Mouse (Mus musculus) midbrain, embryonic 14.5 days (tissue): ENCODE data around the gene Cpn2. TPM values are rescaled to one million over a fixed set of nuclear protein-coding genes. Genes with fewer than 3 reads are reported as not detected.

Experiments
- ATAC-seq: fragments of 200-750 bp; cut with Nextera tagmentation; 2 replicates; pipeline ENCODE4 v1.8.0; 2017; ENCODE audit warnings: moderate number of reproducible peaks, moderate library complexity; ENCODE audit not compliant: low FRiP score, low TSS enrichment
- DNase-seq: peaks from one replicate; pipeline ENCODE4 v3.0.0-alpha.2; 2015
- H3K27ac ChIP-seq: fragments of 300-500 bp; sonication (generic); replicated peaks from 2 replicates; pipeline ENCODE4 v1.5.1; 2014; ENCODE audit warnings: mild to moderate bottlenecking, low read depth, low read length, moderate library complexity
- H3K27me3 ChIP-seq: fragments of 300-500 bp; sonication (generic); 2 replicates; pipeline ENCODE4 v1.6.1; 2014; ENCODE audit warnings: low read length, control low read depth, mixed read lengths; ENCODE audit not compliant: control insufficient read depth, insufficient read depth
- H3K36me3 ChIP-seq: fragments of 300-500 bp; sonication (generic); 2 replicates; pipeline ENCODE4 v1.6.1; 2014; ENCODE audit warnings: low read length, control low read depth; ENCODE audit not compliant: control insufficient read depth, insufficient read depth
- H3K4me1 ChIP-seq: fragments of 300-500 bp; sonication (generic); 2 replicates; pipeline ENCODE4 v1.6.1; 2014; ENCODE audit warnings: mild to moderate bottlenecking, antibody characterized with exemption, low read length, control low read depth; ENCODE audit not compliant: control insufficient read depth, insufficient read depth
- H3K4me2 ChIP-seq: fragments of 300-500 bp; sonication (generic); 2 replicates; pipeline ENCODE4 v1.6.1; 2014; ENCODE audit warnings: mild to moderate bottlenecking, low read length, moderate library complexity
- H3K4me3 ChIP-seq: fragments of 300-500 bp; sonication (generic); replicated peaks from 2 replicates; pipeline ENCODE4 v1.5.1; 2014; ENCODE audit warnings: low read depth, low read length
- H3K9ac ChIP-seq: fragments of 300-500 bp; sonication (generic); replicated peaks from 2 replicates; pipeline ENCODE4 v1.6.1; 2014; ENCODE audit warnings: mild to moderate bottlenecking, low read length, moderate library complexity
- H3K9me3 ChIP-seq: fragments of 300-500 bp; sonication (generic); 2 replicates; pipeline ENCODE4 v1.6.1; 2016; ENCODE audit warnings: low read length, control low read depth, mixed read lengths; ENCODE audit not compliant: control insufficient read depth
- WGBS: fragments of 180-500 bp; shearing (Covaris S2); extraction: QIAGEN DNeasy Blood & Tissue Kit; methylation state at CpG from one replicate; pipeline ENCODE4 v1.1.7; 2014; 5-methylcytosine and 5-hydroxymethylcytosine counted together
- polyA plus RNA-seq: library from polyadenylated mRNA; unstranded; fragments of >200 nt; fragmentation: Nextera tagmentation; extraction: Ambion mirVana; gene quantifications from 2 replicates; pipeline ENCODE4 v1.2.1, GENCODE M21; 2014

The Cpn2 gene
- polyA plus RNA-seq, 1 experiment from 2014 or later, result not detected

DNA sequence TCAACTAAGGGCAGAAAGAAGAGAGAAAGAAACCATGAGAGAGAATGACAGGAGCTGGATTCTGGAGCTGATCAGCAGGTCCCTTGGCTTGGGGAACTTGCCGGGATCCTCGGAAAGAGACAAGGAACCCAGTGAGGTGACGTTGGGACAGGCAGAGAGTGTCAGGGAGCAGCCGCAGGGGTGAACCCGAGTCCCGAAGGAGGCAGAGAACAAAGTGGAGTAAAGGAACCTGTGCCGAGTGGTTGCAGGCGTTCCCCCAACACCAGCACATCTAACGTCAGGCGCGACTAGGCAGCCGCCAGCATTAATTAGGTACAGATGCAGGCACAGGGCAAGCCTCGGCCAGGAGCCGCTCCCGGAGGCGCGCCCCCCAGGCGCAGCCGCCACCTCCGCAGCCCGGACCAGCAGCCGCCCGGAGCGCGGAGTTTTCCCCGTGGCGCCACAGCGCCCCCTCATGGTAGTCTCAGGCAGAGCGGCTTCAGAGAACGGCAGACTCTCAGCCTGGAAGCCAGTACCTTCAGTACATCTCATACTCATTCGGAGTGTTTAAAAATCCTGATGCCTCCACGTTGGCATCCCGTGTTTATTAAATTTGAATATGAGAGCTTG is 31.1 kb downstream of the Cpn2 start:
- under 1% methylated on average over 33 of the region's 33 CpGs for WGBS
- Histone ChIP-seq H3K27me3 (peaks cover 46% of the 10 kb centered on the region), H3K27ac (0 out of 2 replicates have a peak overlapping the region, but pooled peaks have one; percentile 15), H3K4me2 (peak overlapping the region; percentile 58), H3K4me3 (peak overlapping the region; percentile 30), H3K9ac (peak overlapping the region; percentile 32; the same call in 1 of the 2 replicates), H3K36me3 (no peaks in the 10 kb centered on the region), H3K4me1 (peaks cover 9% of the 10 kb centered on the region; the same call in 1 of the 2 replicates), H3K9me3 (no peaks in the 10 kb centered on the region)
- DNase-seq (peak; percentile 91), ATAC-seq (peak; percentile 69)

DNA sequence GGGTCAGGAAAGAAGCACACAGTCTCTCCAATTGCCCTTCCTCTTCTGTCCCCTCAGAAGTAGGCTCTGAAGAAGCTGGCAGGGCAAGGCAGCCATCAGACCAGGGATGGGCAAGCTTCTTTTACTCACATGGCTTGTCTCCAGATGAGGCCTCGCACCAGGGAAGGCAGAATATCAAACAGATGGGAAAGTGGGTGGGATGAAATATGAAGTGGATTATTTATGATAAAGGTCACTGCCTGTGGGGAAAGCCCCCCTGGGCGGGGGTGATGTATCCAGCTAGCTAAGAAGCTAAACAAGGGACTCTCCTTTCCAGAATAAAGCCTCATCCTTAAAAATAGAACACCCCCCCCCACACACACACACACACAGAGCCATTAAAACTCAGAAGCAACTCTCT is 31.7 kb downstream of the Cpn2 start:
- H3K4me3 ChIP-seq, result no peak overlapping the region
- WGBS, result 37% methylated on average over 2 of the region's 2 CpGs
- no peak for ATAC-seq
- DNase-seq, result no peak
- H3K36me3 ChIP-seq, result no peaks in the 10 kb centered on the region
- H3K27me3 ChIP-seq, result peaks cover 46% of the 10 kb centered on the region
- H3K9me3 ChIP-seq, result no peaks in the 10 kb centered on the region
- H3K4me2 ChIP-seq, result no peak overlapping the region; the same call in 1 of the 2 replicates
- peaks cover 9% of the 10 kb centered on the region; the same call in 1 of the 2 replicates for H3K4me1 ChIP-seq
- no peak overlapping the region for H3K9ac ChIP-seq
- H3K27ac ChIP-seq, result 0 out of 2 replicates have a peak overlapping the region, but pooled peaks have one; percentile 15

DNA sequence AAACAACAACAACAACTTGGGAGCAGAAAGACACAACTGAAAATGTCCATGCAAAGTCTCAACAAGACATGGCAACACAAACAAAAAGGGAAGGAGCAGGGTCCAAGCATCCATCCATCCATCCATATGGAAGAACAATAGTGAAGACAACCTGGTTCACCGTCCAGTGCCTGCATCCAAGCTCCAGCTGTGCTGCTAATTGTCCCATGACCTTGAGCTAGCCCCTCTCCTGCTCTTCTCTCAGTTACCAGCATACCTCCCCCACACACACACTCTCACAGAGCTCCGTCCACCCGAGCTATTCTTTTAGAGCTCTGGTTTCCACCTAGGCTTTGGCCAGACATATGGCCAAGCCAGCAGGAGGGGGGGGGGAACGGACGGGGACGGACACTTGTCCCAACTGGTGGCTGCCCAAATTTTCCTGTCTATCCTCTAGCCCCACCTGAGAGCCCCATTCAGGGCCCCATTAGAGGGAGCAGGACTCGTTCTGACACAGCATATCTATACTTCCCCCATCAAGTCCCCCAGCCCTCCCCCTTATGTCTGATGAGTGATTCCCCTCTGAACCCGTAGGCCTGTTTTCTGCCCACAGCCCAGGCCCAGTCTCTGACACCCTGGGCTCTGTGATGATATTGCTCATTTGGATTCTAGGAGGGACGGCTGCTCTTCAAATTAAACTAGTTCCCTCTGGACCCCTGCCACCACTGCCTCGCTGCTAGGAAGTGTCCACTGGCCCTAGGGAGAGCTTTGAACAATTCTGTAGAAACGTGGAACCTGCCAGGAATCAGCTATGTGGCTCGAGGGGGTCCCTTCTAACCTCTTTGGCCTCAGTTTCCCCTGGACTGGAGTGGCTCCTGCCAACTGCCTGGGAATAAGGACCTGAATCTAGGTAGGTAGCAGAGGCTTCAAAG is 32.4 kb downstream of the Cpn2 start:
- Histone ChIP-seq H3K9me3 (no peaks in the 10 kb centered on the region), H3K4me1 (peaks cover 9% of the 10 kb centered on the region; the same call in 1 of the 2 replicates), H3K4me2 (no peak overlapping the region), H3K9ac (no peak overlapping the region), H3K4me3 (no peak overlapping the region), H3K27ac (no peak overlapping the region), H3K36me3 (no peaks in the 10 kb centered on the region), H3K27me3 (peaks cover 46% of the 10 kb centered on the region)
- WGBS, result 56% methylated on average over 12 of the region's 12 CpGs
- DNase-seq, result no peak
- ATAC-seq, result no peak

DNA sequence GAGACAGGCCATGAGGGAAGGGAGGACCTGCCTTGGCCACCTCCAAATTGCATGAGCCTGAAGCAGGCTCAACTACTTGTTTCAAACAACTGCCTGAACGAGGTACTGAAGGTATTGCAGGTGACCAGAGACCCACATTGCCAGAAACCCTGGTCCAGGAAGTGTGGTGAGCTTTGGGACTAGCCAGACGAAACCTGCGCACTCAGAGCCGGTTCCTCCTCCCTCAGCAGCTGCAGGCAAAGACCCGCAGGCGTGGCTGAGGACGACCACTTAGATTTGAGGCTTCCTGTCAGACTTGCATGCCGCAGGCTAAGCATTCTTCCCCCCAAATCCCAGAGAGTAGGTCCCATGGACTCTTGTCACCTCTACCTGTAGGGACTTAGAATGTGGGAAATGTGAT is 33.2 kb downstream of the Cpn2 start:
- DNase-seq (no peak), ATAC-seq (no peak)
- H3K9me3 ChIP-seq, result no peaks in the 10 kb centered on the region
- no peak overlapping the region for H3K4me3 ChIP-seq
- no peak overlapping the region for H3K9ac ChIP-seq
- H3K27ac ChIP-seq, result no peak overlapping the region
- H3K36me3 ChIP-seq, result no peaks in the 10 kb centered on the region
- peaks cover 46% of the 10 kb centered on the region for H3K27me3 ChIP-seq
- no peak overlapping the region for H3K4me2 ChIP-seq
- peaks cover 9% of the 10 kb centered on the region; the same call in 1 of the 2 replicates for H3K4me1 ChIP-seq
- WGBS, result 58% methylated on average over 8 of the region's 8 CpGs

DNA sequence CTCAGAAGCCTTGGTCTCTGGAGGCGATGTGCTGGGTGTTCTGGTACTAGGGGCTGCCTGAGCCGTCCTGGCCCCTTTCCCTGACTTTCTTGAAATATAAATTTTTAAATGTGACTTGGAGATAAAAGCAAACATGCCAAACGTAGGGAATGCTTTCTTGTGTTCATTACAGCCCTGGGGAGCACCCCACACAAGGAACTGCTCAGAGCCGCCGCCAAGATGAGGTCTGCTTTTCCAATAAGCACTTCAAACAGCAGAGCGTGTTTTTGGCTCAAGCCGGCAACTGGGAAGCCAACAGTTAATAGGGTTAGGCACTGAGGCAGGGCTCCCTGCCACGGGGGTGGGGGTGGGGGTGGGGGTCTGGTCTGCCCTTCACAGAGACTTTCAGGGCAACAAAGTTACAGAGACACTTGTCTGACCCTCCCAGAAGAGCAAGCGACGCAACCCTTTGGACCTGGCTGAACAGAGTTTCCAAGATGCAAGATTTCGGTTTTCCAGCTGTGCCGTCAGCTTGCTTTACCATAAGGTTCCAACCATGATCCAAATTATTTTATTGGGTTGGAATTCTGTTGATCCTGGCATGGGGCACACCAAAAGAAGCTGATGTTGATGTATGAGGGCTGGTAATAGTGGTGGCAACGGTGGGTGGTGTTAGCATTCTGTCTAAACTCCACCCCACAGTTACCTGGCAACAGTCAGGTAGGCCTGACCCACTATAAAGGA is 35.3 kb downstream of the Cpn2 start:
- H3K4me3 ChIP-seq, result no peak overlapping the region
- DNase-seq (no peak), ATAC-seq (no peak)
- no peak overlapping the region for H3K9ac ChIP-seq
- H3K27ac ChIP-seq, result no peak overlapping the region
- no peaks in the 10 kb centered on the region for H3K9me3 ChIP-seq
- peaks cover 36% of the 10 kb centered on the region for H3K27me3 ChIP-seq
- 29% methylated on average over 13 of the region's 13 CpGs for WGBS
- H3K4me2 ChIP-seq, result no peak overlapping the region
- H3K36me3 ChIP-seq, result no peaks in the 10 kb centered on the region
- peaks cover 9% of the 10 kb centered on the region; the same call in 1 of the 2 replicates for H3K4me1 ChIP-seq

DNA sequence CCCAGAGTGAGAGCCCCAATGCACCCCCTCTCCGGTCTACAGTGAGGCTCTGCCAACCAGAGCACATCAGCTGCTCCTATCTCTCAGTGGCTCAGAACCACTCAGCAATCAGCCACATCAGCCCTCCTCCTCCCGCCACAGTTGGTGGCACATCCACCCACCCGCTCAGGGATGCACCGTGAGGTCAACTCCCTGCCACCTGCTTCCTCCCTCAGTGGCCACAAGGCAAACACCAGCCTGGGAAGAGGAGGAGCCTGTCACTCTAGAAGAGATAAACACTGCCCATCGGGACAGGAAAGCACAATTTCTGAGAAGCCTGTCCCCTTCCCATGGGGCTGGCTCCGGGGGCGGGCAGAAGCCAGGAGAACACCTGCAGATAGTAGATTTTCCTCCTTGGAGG is 39.9 kb downstream of the Cpn2 start:
- no peak overlapping the region for H3K4me2 ChIP-seq
- ATAC-seq (no peak), DNase-seq (no peak)
- no peak overlapping the region for H3K4me3 ChIP-seq
- H3K9ac ChIP-seq, result no peak overlapping the region
- peaks cover 5% of the 10 kb centered on the region; the same call in 1 of the 2 replicates for H3K27me3 ChIP-seq
- H3K27ac ChIP-seq, result no peak overlapping the region
- H3K4me1 ChIP-seq, result no peaks in the 10 kb centered on the region
- H3K9me3 ChIP-seq, result no peaks in the 10 kb centered on the region
- no peaks in the 10 kb centered on the region for H3K36me3 ChIP-seq
- 61% methylated on average over 7 of the region's 7 CpGs for WGBS

DNA sequence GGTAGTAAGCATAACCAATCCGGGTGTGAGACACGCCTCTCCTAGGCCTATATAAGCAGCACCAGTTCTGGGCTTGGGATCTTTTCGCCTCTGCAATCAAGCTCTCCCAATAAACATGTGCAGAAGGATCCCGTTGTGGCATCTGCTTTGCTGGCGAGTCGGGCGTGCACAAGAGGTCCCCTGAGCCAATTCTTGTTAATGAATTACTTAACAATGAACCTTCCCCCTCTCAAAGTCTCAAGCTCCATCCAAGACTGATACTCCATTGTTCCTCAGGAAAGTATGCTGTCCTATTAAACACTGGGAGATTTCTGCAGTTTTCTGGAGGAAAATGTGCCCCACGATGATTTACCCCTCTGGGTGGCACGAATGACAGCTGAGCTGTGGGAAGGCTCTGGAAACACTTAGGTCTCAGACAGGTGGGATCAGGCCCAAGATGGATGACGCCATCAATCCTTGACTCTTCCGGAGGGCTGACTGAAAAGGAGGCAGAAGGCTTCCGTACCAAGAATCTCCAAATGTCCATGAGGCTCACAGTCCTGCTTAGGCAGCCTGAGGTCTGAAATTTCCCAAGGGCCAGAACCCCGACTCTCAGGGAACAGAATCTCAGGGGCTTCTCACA is 46.0 kb downstream of the Cpn2 start:
- H3K4me3 ChIP-seq, result no peak overlapping the region
- no peak for DNase-seq
- H3K4me1 ChIP-seq, result no peaks in the 10 kb centered on the region
- H3K27me3 ChIP-seq, result peaks cover 15% of the 10 kb centered on the region; the same call in 1 of the 2 replicates
- H3K4me2 ChIP-seq, result no peak overlapping the region
- no peak for ATAC-seq
- no peak overlapping the region for H3K9ac ChIP-seq
- no peaks in the 10 kb centered on the region for H3K36me3 ChIP-seq
- no peak overlapping the region for H3K27ac ChIP-seq
- H3K9me3 ChIP-seq, result no peaks in the 10 kb centered on the region
- WGBS, result 89% methylated on average over 12 of the region's 13 CpGs

DNA sequence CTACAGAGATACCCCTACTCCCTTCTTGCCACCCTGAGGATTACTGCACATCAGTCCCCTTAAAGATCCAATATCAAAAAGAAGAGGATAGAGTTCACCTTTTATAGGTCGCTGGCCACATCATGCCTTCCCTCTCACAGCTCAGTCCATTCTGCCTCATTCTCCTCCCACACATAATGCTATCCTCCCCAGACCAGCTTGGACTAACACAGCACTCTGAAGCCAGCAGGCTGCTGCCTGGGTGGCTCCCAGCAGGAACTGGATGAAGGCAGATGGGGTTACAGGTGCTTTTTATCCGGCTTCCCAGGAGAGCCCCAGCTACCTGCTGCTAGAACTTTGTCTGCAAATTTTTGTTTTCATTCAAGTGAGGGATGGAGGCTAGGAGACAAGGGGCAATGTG is 51.5 kb downstream of the Cpn2 start:
- Histone ChIP-seq H3K27me3 (peaks cover 27% of the 10 kb centered on the region), H3K4me2 (no peak overlapping the region), H3K9me3 (no peaks in the 10 kb centered on the region), H3K36me3 (no peaks in the 10 kb centered on the region), H3K4me3 (no peak overlapping the region), H3K9ac (no peak overlapping the region), H3K27ac (no peak overlapping the region), H3K4me1 (no peaks in the 10 kb centered on the region)
- no peak for DNase-seq
- no peak for ATAC-seq
- WGBS, result 7% methylated on average over 2 of the region's 2 CpGs
